Mouse (Mus musculus): ENCODE results near the gene Pigz.

- TF ChIP-seq POLR2A (IDR thresholded peaks at IDR 0.05; ENCODE audit: low read depth, low read length) = no peak
- TF ChIP-seq UBTF (IDR thresholded peaks at IDR 0.05; ENCODE audit: low read depth, low read length) = no peak
- TF ChIP-seq CTCF (conservative IDR thresholded peaks at IDR 0.05 in 1 of 2, IDR thresholded peaks at IDR 0.05 in 1 of 2; ENCODE audit: low read depth in 2 of 2, low read length in 2 of 2) = no peak
- no peak for TF ChIP-seq BHLHE40 (IDR thresholded peaks at IDR 0.05; ENCODE audit: low read depth, low read length)
- TF ChIP-seq POLR2AphosphoS2 (IDR thresholded peaks at IDR 0.05; ENCODE audit: low read depth, low read length) = no peak
- no peak for TF ChIP-seq MEF2A (IDR thresholded peaks at IDR 0.05; ENCODE audit: borderline replicate concordance, low read depth, low read length)
- TF ChIP-seq JUN (IDR thresholded peaks at IDR 0.05; ENCODE audit: insufficient read depth, low read depth, low read length) = no peak
Observed at GRCm38 (mm10) chr16:31993946-31994345, 60.3 kb downstream of the Pigz start.
